9 mouse cellular contexts compared by ENCODE assay signal in the genomic region with DNA sequence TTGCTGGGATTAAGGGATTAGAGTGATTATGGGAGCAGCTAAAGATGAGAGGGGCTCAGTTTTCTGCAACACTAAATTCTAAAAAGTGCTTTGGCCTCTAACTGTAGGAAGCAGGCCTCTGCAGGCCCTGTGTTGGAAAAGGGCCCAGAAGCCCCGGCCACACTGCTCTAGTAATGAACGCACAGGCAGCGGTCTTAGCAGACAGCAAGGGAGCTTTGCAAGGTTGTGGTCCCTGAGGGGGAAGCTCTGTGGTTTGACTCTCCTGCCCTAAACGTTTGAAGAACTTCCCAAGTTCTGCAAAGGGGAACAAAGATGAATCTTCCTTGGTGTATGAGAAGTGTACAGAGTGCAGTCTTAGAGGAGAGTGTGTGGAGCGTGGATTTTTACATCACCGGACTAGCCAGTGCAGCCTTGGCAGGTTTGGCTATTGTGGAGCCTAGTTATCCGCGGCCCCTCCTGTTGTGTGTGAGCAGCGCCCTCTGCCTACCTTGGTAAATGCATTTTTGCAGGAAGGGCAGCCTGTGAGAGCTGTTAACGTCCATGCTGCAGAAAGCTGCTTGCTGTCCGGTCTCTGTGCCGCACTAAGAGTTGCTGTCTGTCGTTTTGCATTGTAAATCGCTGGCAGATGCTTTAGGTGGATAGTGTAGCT. TPM values are rescaled to one million over a fixed set of nuclear protein-coding genes. Genes with fewer than 3 reads are reported as not detected.
A peak's percentile ranks its signal among the peaks of the same experiment; 100 is the strongest.
DNase-seq lines count a peak whose midpoint lies in the region; ATAC-seq and TF ChIP-seq lines count a peak whose summit lies in the region.
"Not testable (repeated sequence)": the region's sequence is repeated elsewhere in the genome, so short reads cannot be mapped to it uniquely, and the experiment has no call there.
"Had no signal": no experiment of that assay in that cellular context is flagged by ENCODE, and none has a peak within 500 bp of the region (broad histone marks: within the 10 kb centered on the region; RNA-seq: fewer than 3 reads in every experiment).

No protein-coding gene starts in this region.

- H3K4me2 ChIP-seq in heart, embryonic 11.5 days = peak overlapping the region; percentile 52
- not testable (repeated sequence) for H3K4me2 ChIP-seq in lung, postnatal 0 days (replicated peaks; ENCODE audit: low read depth, low read length)

- TF ChIP-seq EP300 in lung, postnatal 0 days (IDR thresholded peaks at IDR 0.05) = not testable (repeated sequence)

- H3K4me1 ChIP-seq in forebrain, embryonic 10.5 days; heart, embryonic 11.5 days (ENCODE audit: control insufficient read depth, insufficient read depth, low read length); kidney, adult 2 months (ENCODE audit: control insufficient read depth, insufficient read depth, low read length); lung, postnatal 0 days (ENCODE audit: insufficient read depth, low read depth, low read length): not testable (repeated sequence)

- TF ChIP-seq POLR2A in kidney, adult 2 months (IDR thresholded peaks at IDR 0.05; ENCODE audit: low read depth, low read length) = not testable (repeated sequence)

- WGBS in forebrain, embryonic 10.5 days = 17% methylated on average over 14 of the region's 14 CpGs
- WGBS in heart, embryonic 11.5 days (ENCODE audit: insufficient replicate concordance) = 19% methylated on average over 14 of the region's 14 CpGs
- 11% methylated on average over 14 of the region's 14 CpGs for WGBS in kidney, adult 2 months
- 16% methylated on average over 14 of the region's 14 CpGs for WGBS in lung, postnatal 0 days

- H3K27ac ChIP-seq in forebrain, embryonic 10.5 days; heart, embryonic 11.5 days (ENCODE audit: low read depth, low read length); kidney, adult 2 months (ENCODE audit: insufficient read depth, low read depth, low read length); lung, postnatal 0 days (ENCODE audit: low read length): not testable (repeated sequence)

- H3K36me3 ChIP-seq in forebrain, embryonic 10.5 days (replicated peaks); heart, embryonic 11.5 days (ENCODE audit: control insufficient read depth, insufficient read depth, low read length); kidney, adult 2 months (ENCODE audit: control insufficient read depth, insufficient read depth, low read length); lung, postnatal 0 days (ENCODE audit: insufficient read depth, low read length): not testable (repeated sequence)

- not testable (repeated sequence) for H3K27me3 ChIP-seq in forebrain, embryonic 10.5 days (ENCODE audit: poor library complexity, severe bottlenecking); heart, embryonic 11.5 days (ENCODE audit: control insufficient read depth, insufficient read depth, low read length); kidney, adult 2 months (replicated peaks; ENCODE audit: control insufficient read depth, insufficient read depth, low read length); lung, postnatal 0 days (replicated peaks; ENCODE audit: insufficient read depth, low read length)

- peak overlapping the region; percentile 24; the same call in 1 of the 2 replicates for H3K4me3 ChIP-seq in forebrain, embryonic 10.5 days
- H3K4me3 ChIP-seq in heart, embryonic 11.5 days (ENCODE audit: low read depth, low read length) = 0 out of 2 replicates have a peak overlapping the region, but pooled peaks have one; percentile 14
- H3K4me3 ChIP-seq in kidney, adult 2 months (ENCODE audit: insufficient read depth, low read depth, low read length) = peak overlapping the region; percentile 19; the same call in 1 of the 2 replicates
- H3K4me3 ChIP-seq in lung, postnatal 0 days (ENCODE audit: low read depth, low read length) = not testable (repeated sequence)

- H3K9me3 ChIP-seq in forebrain, embryonic 10.5 days; heart, embryonic 11.5 days (replicated peaks; ENCODE audit: control insufficient read depth, low read length); lung, postnatal 0 days (ENCODE audit: low read length): not testable (repeated sequence)

- TF ChIP-seq CTCF in kidney, adult 2 months (conservative IDR thresholded peaks at IDR 0.05; ENCODE audit: insufficient read depth, insufficient read length, low read depth, low read length) = peak; percentile 71
- peak; percentile 52 for TF ChIP-seq CTCF in lung, postnatal 0 days (IDR thresholded peaks at IDR 0.05)

- peak; percentile 31 for DNase-seq in c-Kit-positive CD71-negative TER-119-negative erythroid progenitor cells, embryonic 14.5 days (ENCODE audit: low read depth)
- DNase-seq in forebrain, embryonic 10.5 days (ENCODE audit: extremely low spot score, low spot score) = peak; percentile 50
- peak; percentile 77 for DNase-seq in kidney, adult 2 months
- DNase-seq in left cerebral cortex, adult 8-10 months (ENCODE audit: low spot score in 2 of 2) = peak; percentile 13
- peak; percentile 15 for DNase-seq in lung, postnatal 0 days (ENCODE audit: low spot score)
- peak; percentile 3 for DNase-seq in ovary, postnatal 10 days (ENCODE audit: low spot score)
- peak; percentile 4 for DNase-seq in yolk sac, embryonic 10.5 days (ENCODE audit: low spot score)

- H3K9ac ChIP-seq in heart, embryonic 11.5 days (ENCODE audit: low read depth, low read length); lung, postnatal 0 days (replicated peaks; ENCODE audit: low read depth): not testable (repeated sequence)

- ATAC-seq in heart, embryonic 11.5 days (replicated peaks; ENCODE audit: insufficient number of reproducible peaks, low FRiP score, low TSS enrichment) = 0 out of 2 replicates have a peak, but pooled peaks have one; percentile 22
- ATAC-seq in lung, postnatal 0 days = not testable (repeated sequence)

RNA-seq across cellular contexts. Expression of gene Il1f9, which starts 4.5 kb away (rescaled TPM):
- not detected in 2 replicates for polyA plus RNA-seq in forebrain, embryonic 10.5 days (2016; fragmentation: Nextera tagmentation; extraction: Ambion mirVana)
- polyA plus RNA-seq in heart, embryonic 11.5 days (2014; fragmentation: Nextera tagmentation; extraction: Ambion mirVana) = not detected in 2 replicates
- polyA plus RNA-seq in kidney, adult 2 months (2012; rRNA removed) = 0.06 TPM in 1 of 2 replicates, not detected in the other
- not detected for total RNA-seq in left cerebral cortex, adult 8-10 months (2022)
- 0.43 TPM in 2 replicates for polyA plus RNA-seq in lung, postnatal 0 days (2015; fragmentation: Nextera tagmentation; extraction: Ambion mirVana)
- polyA plus RNA-seq: inflammation-experienced regulatory T-cells, adult 6 months had no signal

RNA-seq across cellular contexts. Expression of gene Il1f8, which starts 28.8 kb away (rescaled TPM):
- polyA plus RNA-seq in forebrain, embryonic 10.5 days (2016; fragmentation: Nextera tagmentation; extraction: Ambion mirVana) = not detected in 2 replicates
- not detected in 2 replicates for polyA plus RNA-seq in heart, embryonic 11.5 days (2014; fragmentation: Nextera tagmentation; extraction: Ambion mirVana)
- not detected in 2 replicates for polyA plus RNA-seq in kidney, adult 2 months (2012; rRNA removed)
- not detected for total RNA-seq in left cerebral cortex, adult 8-10 months (2022)
- polyA plus RNA-seq in lung, postnatal 0 days (2015; fragmentation: Nextera tagmentation; extraction: Ambion mirVana) = not detected in 2 replicates
- polyA plus RNA-seq: inflammation-experienced regulatory T-cells, adult 6 months had no signal

RNA-seq across cellular contexts. Expression of gene Il1f6, which starts 33.4 kb away (rescaled TPM):
- polyA plus RNA-seq in forebrain, embryonic 10.5 days (2016; fragmentation: Nextera tagmentation; extraction: Ambion mirVana) = not detected in 2 replicates
- polyA plus RNA-seq in heart, embryonic 11.5 days (2014; fragmentation: Nextera tagmentation; extraction: Ambion mirVana) = not detected in 2 replicates
- polyA plus RNA-seq in kidney, adult 2 months (2012; rRNA removed) = not detected in 2 replicates
- not detected for total RNA-seq in left cerebral cortex, adult 8-10 months (2022)
- not detected in 2 replicates for polyA plus RNA-seq in lung, postnatal 0 days (2015; fragmentation: Nextera tagmentation; extraction: Ambion mirVana)
- polyA plus RNA-seq: inflammation-experienced regulatory T-cells, adult 6 months had no signal

Comparison
In these comparisons a context has a peak if more than half of its experiments do, and no peak if none do; other contexts are left out.
1. DNase-seq: peak in every context shown above with its lines; median percentile 77 in kidney, adult 2 months; 50 in forebrain, embryonic 10.5 days; 31 in c-Kit-positive CD71-negative TER-119-negative erythroid progenitor cells, embryonic 14.5 days; 15 in lung, postnatal 0 days; 13 in left cerebral cortex, adult 8-10 months; 4 in yolk sac, embryonic 10.5 days; 3 in ovary, postnatal 10 days.